In genomic region chr9:56926387-56926786, GRCm38 (mm10) we compare ENCODE assay signal across 9 mouse cellular contexts. TPM values are rescaled to one million over a fixed set of nuclear protein-coding genes. Genes with fewer than 3 reads are reported as not detected.
DNase-seq lines count a peak whose midpoint lies in the region; ATAC-seq and TF ChIP-seq lines count a peak whose summit lies in the region.
"Had no signal": no experiment of that assay in that cellular context is flagged by ENCODE, and none has a peak within 500 bp of the region (broad histone marks: within the 10 kb centered on the region; RNA-seq: fewer than 3 reads in every experiment).

No protein-coding gene starts in this region.

- no peak for TF ChIP-seq CTCF in liver, postnatal 0 days (IDR thresholded peaks at IDR 0.05; ENCODE audit: low read depth)

- H3K27me3 ChIP-seq in heart, embryonic 13.5 days (replicated peaks): peaks cover 10% of the 10 kb centered on the region; the same call in 1 of the 2 replicates
- H3K27me3 ChIP-seq in embryonic facial prominence, embryonic 10.5 days (replicated peaks; ENCODE audit: low read depth, poor library complexity, severe bottlenecking): peaks cover 6% of the 10 kb centered on the region; the same call in 1 of the 2 replicates
- H3K27me3 ChIP-seq in hindbrain, embryonic 12.5 days: 0 out of 2 replicates have a peak, but pooled peaks cover 8% of the 10 kb centered on the region
- H3K27me3 ChIP-seq in liver, postnatal 0 days (ENCODE audit: insufficient read depth, low read length): no peaks in the 10 kb centered on the region

- peaks cover 25% of the 10 kb centered on the region for H3K36me3 ChIP-seq in heart, embryonic 13.5 days
- H3K36me3 ChIP-seq in embryonic facial prominence, embryonic 10.5 days (replicated peaks): peaks cover 48% of the 10 kb centered on the region
- H3K36me3 ChIP-seq in hindbrain, embryonic 12.5 days: 0 out of 2 replicates have a peak, but pooled peaks cover 6% of the 10 kb centered on the region
- H3K36me3 ChIP-seq in liver, postnatal 0 days (replicated peaks; ENCODE audit: insufficient read depth, low read length): no peaks in the 10 kb centered on the region

- WGBS in heart, embryonic 13.5 days: 59% methylated on average over 10 of the region's 10 CpGs
- 85% methylated on average over 10 of the region's 10 CpGs for WGBS in embryonic facial prominence, embryonic 10.5 days
- WGBS in hindbrain, embryonic 12.5 days: 80% methylated on average over 10 of the region's 10 CpGs
- WGBS in liver, postnatal 0 days (ENCODE audit: insufficient replicate concordance): 63% methylated on average over 10 of the region's 10 CpGs

- DNase-seq in heart, postnatal 25 days (ENCODE audit: low spot score): no peak
- no peak for DNase-seq in embryonic facial prominence, embryonic 10.5 days (ENCODE audit: low spot score)
- DNase-seq in liver, postnatal 0 days: no peak
- no peak for DNase-seq in testis, postnatal 10 days (ENCODE audit: low spot score)
- DNase-seq in layer of hippocampus, adult 18-20 months (ENCODE audit: low spot score in 2 of 2): no peak
- no peak for DNase-seq in spleen, postnatal 4 days (ENCODE audit: low spot score in 2 of 2)

- no peak for ATAC-seq in heart, embryonic 13.5 days (ENCODE audit: extremely low read depth, insufficient number of reproducible peaks, low FRiP score, low TSS enrichment)
- ATAC-seq in hindbrain, embryonic 12.5 days (ENCODE audit: low FRiP score): no peak
- ATAC-seq in liver, postnatal 0 days: no peak
- ATAC-seq: CD4-positive, CD25-positive, alpha-beta regulatory T cell, adult 4 months had no signal

- H3K27ac ChIP-seq in heart, embryonic 13.5 days (replicated peaks): peak overlapping the region; percentile 96
- 0 out of 2 replicates have a peak overlapping the region, but pooled peaks have one; percentile 21 for H3K27ac ChIP-seq in embryonic facial prominence, embryonic 10.5 days (replicated peaks)
- no peak overlapping the region for H3K27ac ChIP-seq in hindbrain, embryonic 12.5 days
- H3K27ac ChIP-seq in liver, postnatal 0 days (ENCODE audit: low read depth): peak overlapping the region; percentile 89

- H3K4me2 ChIP-seq in heart, embryonic 13.5 days: peak overlapping the region; percentile 96
- H3K4me2 ChIP-seq in hindbrain, embryonic 12.5 days (replicated peaks): peak overlapping the region; percentile 81
- H3K4me2 ChIP-seq in liver, postnatal 0 days (ENCODE audit: low read depth, low read length): peak overlapping the region; percentile 83

- TF ChIP-seq EP300 in liver, postnatal 0 days (IDR thresholded peaks at IDR 0.05; ENCODE audit: low read depth): no peak

- intact Hi-C loops in heart, postnatal 25 days (cut with DNase I): loop anchor here (5.0 kb wide), 1 partner anchor 206 kb away; the partner anchor contains the start of gene Man2c1

- no peaks in the 10 kb centered on the region for H3K9me3 ChIP-seq in heart, embryonic 13.5 days
- H3K9me3 ChIP-seq in embryonic facial prominence, embryonic 10.5 days: peaks cover 3% of the 10 kb centered on the region; the same call in 1 of the 2 replicates
- H3K9me3 ChIP-seq in hindbrain, embryonic 12.5 days (replicated peaks): no peaks in the 10 kb centered on the region
- peaks cover 4% of the 10 kb centered on the region; the same call in 1 of the 2 replicates for H3K9me3 ChIP-seq in liver, postnatal 0 days (ENCODE audit: low read length)

- H3K4me3 ChIP-seq in heart, embryonic 13.5 days: peak overlapping the region; percentile 75
- H3K4me3 ChIP-seq in embryonic facial prominence, embryonic 10.5 days: peak overlapping the region; percentile 78
- H3K4me3 ChIP-seq in hindbrain, embryonic 12.5 days: peak overlapping the region; percentile 65
- peak overlapping the region; percentile 64; the same call in 1 of the 2 replicates for H3K4me3 ChIP-seq in liver, postnatal 0 days (ENCODE audit: low read depth, low read length)

- peaks cover 56% of the 10 kb centered on the region for H3K4me1 ChIP-seq in heart, embryonic 13.5 days
- H3K4me1 ChIP-seq in embryonic facial prominence, embryonic 10.5 days: peaks cover 61% of the 10 kb centered on the region
- peaks cover 53% of the 10 kb centered on the region for H3K4me1 ChIP-seq in hindbrain, embryonic 12.5 days
- H3K4me1 ChIP-seq in liver, postnatal 0 days (ENCODE audit: insufficient read depth): peaks cover 31% of the 10 kb centered on the region

- H3K9ac ChIP-seq in heart, embryonic 13.5 days: peak overlapping the region; percentile 90
- H3K9ac ChIP-seq in hindbrain, embryonic 12.5 days: no peak overlapping the region
- H3K9ac ChIP-seq in liver, postnatal 0 days (replicated peaks): no peak overlapping the region; the same call in 1 of the 2 replicates

RNA-seq across cellular contexts. Expression of gene Snx33, which starts 1.8 kb away (rescaled TPM):
- 6.6 TPM in 2 replicates for polyA plus RNA-seq in heart, embryonic 13.5 days (2015; fragmentation: Nextera tagmentation; extraction: Ambion mirVana)
- total RNA-seq in heart, postnatal 25 days (2021): 10 to 100 TPM in 1 of 2 experiments, 1 to 10 TPM in 1; 8.9 to 12.5 TPM
- 10.4 and 11.1 TPM in 2 replicates for polyA plus RNA-seq in embryonic facial prominence, embryonic 10.5 days (2016; fragmentation: Nextera tagmentation; extraction: Ambion mirVana)
- polyA plus RNA-seq in hindbrain, embryonic 12.5 days (2016; fragmentation: Nextera tagmentation; extraction: Ambion mirVana): 7.2 and 7.3 TPM in 2 replicates
- polyA plus RNA-seq in liver, postnatal 0 days (2015; fragmentation: Nextera tagmentation; extraction: Ambion mirVana): 1.6 and 1.8 TPM in 2 replicates
- 1 to 10 TPM; 8.5 to 9.3 TPM for total RNA-seq in layer of hippocampus, adult 18-20 months (2021)

RNA-seq across cellular contexts. Expression of gene Imp3, which starts 10.9 kb away (rescaled TPM):
- polyA plus RNA-seq in heart, embryonic 13.5 days (2015; fragmentation: Nextera tagmentation; extraction: Ambion mirVana): 61.8 and 63.2 TPM in 2 replicates
- 10 to 100 TPM; 53.2 to 54.8 TPM for total RNA-seq in heart, postnatal 25 days (2021)
- polyA plus RNA-seq in embryonic facial prominence, embryonic 10.5 days (2016; fragmentation: Nextera tagmentation; extraction: Ambion mirVana): 66.3 and 69.3 TPM in 2 replicates
- polyA plus RNA-seq in hindbrain, embryonic 12.5 days (2016; fragmentation: Nextera tagmentation; extraction: Ambion mirVana): 60.9 and 62.7 TPM in 2 replicates
- 57.6 and 57.8 TPM in 2 replicates for polyA plus RNA-seq in liver, postnatal 0 days (2015; fragmentation: Nextera tagmentation; extraction: Ambion mirVana)
- 10 to 100 TPM; 56.1 to 57.1 TPM for total RNA-seq in layer of hippocampus, adult 18-20 months (2021)

RNA-seq across cellular contexts. Expression of gene Snupn, which starts 24.3 kb away (rescaled TPM):
- 17.4 and 17.8 TPM in 2 replicates for polyA plus RNA-seq in heart, embryonic 13.5 days (2015; fragmentation: Nextera tagmentation; extraction: Ambion mirVana)
- 10 to 100 TPM in 1 of 2 experiments, 1 to 10 TPM in 1; 9.9 to 10.1 TPM for total RNA-seq in heart, postnatal 25 days (2021)
- polyA plus RNA-seq in embryonic facial prominence, embryonic 10.5 days (2016; fragmentation: Nextera tagmentation; extraction: Ambion mirVana): 27.1 and 28.1 TPM in 2 replicates
- polyA plus RNA-seq in hindbrain, embryonic 12.5 days (2016; fragmentation: Nextera tagmentation; extraction: Ambion mirVana): 24.7 and 25.3 TPM in 2 replicates
- polyA plus RNA-seq in liver, postnatal 0 days (2015; fragmentation: Nextera tagmentation; extraction: Ambion mirVana): 7.7 and 8.2 TPM in 2 replicates
- total RNA-seq in layer of hippocampus, adult 18-20 months (2021): 10 to 100 TPM; 16.7 to 19.3 TPM
